Mouse (Mus musculus) MEL (cell line): ENCODE measurements around the gene Mgat5. TPM values are rescaled to one million over a fixed set of nuclear protein-coding genes. Genes with fewer than 3 reads are reported as not detected.
A peak's percentile ranks its signal among the peaks of the same experiment; 100 is the strongest.

ENCODE experiments used
- DNase-seq: peaks from one replicate; pipeline ENCODE4 v3.0.0; 2011; ENCODE audit warnings: low read depth, low spot score
- H3K27ac ChIP-seq: 2 replicates; pipeline ENCODE4 v1.5.1; 2012; ENCODE audit warnings: low read depth, mild to moderate bottlenecking, control low read depth, low read length, moderate library complexity; ENCODE audit not compliant: control insufficient read depth
- H3K27me3 ChIP-seq, 2 experiments: fragments of 150-350 bp in 1 of 2; sonication (generic) in 1 of 2; 2 replicates each; pipeline ENCODE4 v1.6.1; 2012; ENCODE audit warnings: low read length in 2 of 2, mild to moderate bottlenecking in 2 of 2, improper control_type of control experiment in 1 of 2, moderate library complexity in 1 of 2; ENCODE audit not compliant: insufficient read depth in 2 of 2, control insufficient read depth in 1 of 2
- H3K36me3 ChIP-seq, 2 experiments: 2 replicates each; pipeline ENCODE4 v1.6.1; 2012 to 2014; ENCODE audit warnings: low read length in 2 of 2, improper control_type of control experiment in 1 of 2, inconsistent platforms in 1 of 2, mild to moderate bottlenecking in 1 of 2; ENCODE audit not compliant: insufficient read depth in 2 of 2, control insufficient read depth in 1 of 2
- H3K4me1 ChIP-seq, 2 experiments: fragments of 150-350 bp in 1 of 2; sonication (generic) in 1 of 2; 2 replicates each; pipeline ENCODE4 v1.6.1; 2012; ENCODE audit warnings: low read length in 2 of 2, improper control_type of control experiment in 1 of 2, mild to moderate bottlenecking in 1 of 2; ENCODE audit not compliant: insufficient read depth in 2 of 2, control insufficient read depth in 1 of 2
- H3K4me3 ChIP-seq, 2 experiments: fragments of 150-350 bp in 1 of 2; sonication (generic) in 1 of 2; 2 replicates each; pipeline ENCODE4 v1.5.1; 2012; ENCODE audit warnings: low read depth in 2 of 2, low read length in 2 of 2, mild to moderate bottlenecking in 2 of 2, moderate library complexity in 2 of 2, control low read depth in 1 of 2, improper control_type of control experiment in 1 of 2; ENCODE audit not compliant: control insufficient read depth in 1 of 2, insufficient read depth in 1 of 2
- H3K79me2 ChIP-seq: 2 replicates; pipeline ENCODE4 v1.6.1; 2012; ENCODE audit warnings: mild to moderate bottlenecking, low read length, moderate library complexity; ENCODE audit not compliant: control insufficient read depth, poor library complexity, insufficient read depth
- H3K9ac ChIP-seq: 2 replicates; pipeline ENCODE4 v1.6.1; 2012; ENCODE audit warnings: low read depth, mild to moderate bottlenecking, control low read depth, low read length, moderate library complexity; ENCODE audit not compliant: control insufficient read depth, poor library complexity, severe bottlenecking
- H3K9me3 ChIP-seq: fragments of 150-350 bp; sonication (generic); replicated peaks from 2 replicates; pipeline ENCODE4 v1.6.1; 2012; ENCODE audit warnings: mild to moderate bottlenecking, low read length, improper control_type of control experiment, moderate library complexity; ENCODE audit not compliant: insufficient read depth
- BHLHE40 ChIP-seq: IDR thresholded peaks from 2 replicates; pipeline ENCODE4 v1.6.1; 2012; ENCODE audit warnings: low read depth, mild to moderate bottlenecking, inconsistent platforms, low read length, improper control_type of control experiment, borderline replicate concordance
- CHD1 ChIP-seq: IDR thresholded peaks from 2 replicates; pipeline ENCODE4 v1.6.1; 2012; ENCODE audit warnings: low read depth, mild to moderate bottlenecking, inconsistent platforms, low read length, improper control_type of control experiment
- CHD2 ChIP-seq: IDR thresholded peaks from 2 replicates; pipeline ENCODE4 v1.6.1; 2011; ENCODE audit warnings: low read length, improper control_type of control experiment
- CTCF ChIP-seq, 3 experiments: IDR thresholded peaks in 2 of 3; conservative IDR thresholded peaks in 1 of 3; 2 replicates each; pipeline ENCODE4 v1.5.1; 2011 to 2012; ENCODE audit warnings: low read length in 3 of 3, low read depth in 2 of 3, mild to moderate bottlenecking in 2 of 3, improper control_type of control experiment in 1 of 3, inconsistent platforms in 1 of 3, mixed read lengths in 1 of 3, moderate library complexity in 1 of 3; ENCODE audit not compliant: control insufficient read depth in 1 of 3, insufficient read depth in 1 of 3, poor library complexity in 1 of 3, severe bottlenecking in 1 of 3
- E2F4 ChIP-seq: IDR thresholded peaks from 2 replicates; pipeline ENCODE4 v1.6.1; 2011; ENCODE audit warnings: low read depth, low read length, improper control_type of control experiment, borderline replicate concordance
- ELF1 ChIP-seq: IDR thresholded peaks from 2 replicates; pipeline ENCODE4 v1.6.1; 2014; ENCODE audit warnings: low read depth, mild to moderate bottlenecking, inconsistent platforms, low read length, improper control_type of control experiment, moderate library complexity
- EP300 ChIP-seq, 2 experiments: IDR thresholded peaks; 2 replicates each; pipeline ENCODE4 v1.6.1; 2011; ENCODE audit warnings: improper control_type of control experiment in 2 of 2, low read length in 2 of 2, low read depth in 1 of 2, mild to moderate bottlenecking in 1 of 2
- ETS1 ChIP-seq: IDR thresholded peaks from 2 replicates; pipeline ENCODE4 v1.6.1; 2012; ENCODE audit warnings: low read depth, mild to moderate bottlenecking, inconsistent platforms, low read length, improper control_type of control experiment, moderate library complexity
- GABPA ChIP-seq: IDR thresholded peaks from 2 replicates; pipeline ENCODE4 v1.6.1; 2012; ENCODE audit warnings: low read depth, mild to moderate bottlenecking, inconsistent platforms, low read length, improper control_type of control experiment, moderate library complexity
- GATA1 ChIP-seq: IDR thresholded peaks from 2 replicates; pipeline ENCODE4 v1.6.1; 2011; ENCODE audit warnings: low read depth, low read length, improper control_type of control experiment
- HCFC1 ChIP-seq: IDR thresholded peaks from 2 replicates; pipeline ENCODE4 v1.6.1; 2012; ENCODE audit warnings: low read depth, mild to moderate bottlenecking, inconsistent platforms, low read length, improper control_type of control experiment, moderate library complexity
- KAT2A ChIP-seq: conservative IDR thresholded peaks from 2 replicates; pipeline ENCODE4 v1.6.1; 2012; ENCODE audit warnings: low read depth, low read length, improper control_type of control experiment, inconsistent platforms
- MAFK ChIP-seq: IDR thresholded peaks from 2 replicates; pipeline ENCODE4 v1.6.1; 2011; ENCODE audit warnings: low read depth, mild to moderate bottlenecking, low read length, improper control_type of control experiment, borderline replicate concordance
- MAX ChIP-seq: IDR thresholded peaks from 2 replicates; pipeline ENCODE4 v1.6.1; 2011; ENCODE audit warnings: low read length, improper control_type of control experiment
- MAZ ChIP-seq: IDR thresholded peaks from 2 replicates; pipeline ENCODE4 v1.6.1; 2012; ENCODE audit warnings: low read depth, mild to moderate bottlenecking, inconsistent platforms, low read length, improper control_type of control experiment
- MEF2A ChIP-seq: IDR thresholded peaks from 2 replicates; pipeline ENCODE4 v1.6.1; 2014; ENCODE audit warnings: low read depth, mild to moderate bottlenecking, inconsistent platforms, low read length, improper control_type of control experiment; ENCODE audit not compliant: poor library complexity, insufficient replicate concordance, severe bottlenecking; ENCODE audit errors: extremely low read depth
- MYB ChIP-seq: IDR thresholded peaks from 2 replicates; pipeline ENCODE4 v1.6.1; 2011; ENCODE audit warnings: mild to moderate bottlenecking, low read depth, low read length, improper control_type of control experiment
- MYC ChIP-seq: IDR thresholded peaks from 2 replicates; pipeline ENCODE4 v1.6.1; 2011; ENCODE audit warnings: low read depth, mild to moderate bottlenecking, low read length, improper control_type of control experiment, moderate library complexity
- NELFE ChIP-seq: IDR thresholded peaks from 2 replicates; pipeline ENCODE4 v1.6.1; 2011; ENCODE audit warnings: low read depth, low read length, improper control_type of control experiment
- POLR2A ChIP-seq, 2 experiments: IDR thresholded peaks; 2 replicates each; pipeline ENCODE4 v1.6.1; 2011 to 2012; ENCODE audit warnings: low read length in 2 of 2, mild to moderate bottlenecking in 2 of 2, control low read depth in 1 of 2, improper control_type of control experiment in 1 of 2, low read depth in 1 of 2, moderate library complexity in 1 of 2; ENCODE audit not compliant: control insufficient read depth in 1 of 2, insufficient read depth in 1 of 2, poor library complexity in 1 of 2
- POLR2AphosphoS2 ChIP-seq: IDR thresholded peaks from 2 replicates; pipeline ENCODE4 v1.6.1; 2011; ENCODE audit warnings: low read length, improper control_type of control experiment
- RAD21 ChIP-seq: IDR thresholded peaks from 2 replicates; pipeline ENCODE4 v1.6.1; 2011; ENCODE audit warnings: mild to moderate bottlenecking, low read depth, low read length, improper control_type of control experiment
- SMC3 ChIP-seq: IDR thresholded peaks from 2 replicates; pipeline ENCODE4 v1.6.1; 2011; ENCODE audit warnings: low read depth, low read length, improper control_type of control experiment
- TBP ChIP-seq: IDR thresholded peaks from 2 replicates; pipeline ENCODE4 v1.8.0; 2011; ENCODE audit warnings: low read depth, low read length, improper control_type of control experiment
- TCF12 ChIP-seq: IDR thresholded peaks from 2 replicates; pipeline ENCODE4 v1.6.1; 2014; ENCODE audit warnings: low read depth, mild to moderate bottlenecking, inconsistent platforms, low read length, improper control_type of control experiment, moderate library complexity
- UBTF ChIP-seq: IDR thresholded peaks from 2 replicates; pipeline ENCODE4 v1.6.1; 2012; ENCODE audit warnings: low read depth, mild to moderate bottlenecking, inconsistent platforms, low read length, improper control_type of control experiment, moderate library complexity, borderline replicate concordance; ENCODE audit not compliant: insufficient read depth
- USF1 ChIP-seq: IDR thresholded peaks from 2 replicates; pipeline ENCODE4 v1.6.1; 2014; ENCODE audit warnings: low read depth, mild to moderate bottlenecking, inconsistent platforms, low read length, improper control_type of control experiment, moderate library complexity
- USF2 ChIP-seq, 2 experiments: IDR thresholded peaks; 2 replicates each; pipeline ENCODE4 v1.6.1; 2011 to 2012; ENCODE audit warnings: improper control_type of control experiment in 2 of 2, low read length in 2 of 2, borderline replicate concordance in 1 of 2, inconsistent platforms in 1 of 2, low read depth in 1 of 2, mild to moderate bottlenecking in 1 of 2; ENCODE audit not compliant: insufficient read depth in 1 of 2
- ZKSCAN1 ChIP-seq: IDR thresholded peaks from 2 replicates; pipeline ENCODE4 v1.6.1; 2012; ENCODE audit warnings: low read depth, mild to moderate bottlenecking, inconsistent platforms, low read length, improper control_type of control experiment, moderate library complexity
- polyA plus RNA-seq, 2 experiments: library from polyadenylated mRNA; stranded (reverse) in 1 of 2; unstranded in 1 of 2; fragments of >175 nt in 1 of 2; fragments of >200 nt in 1 of 2; gene quantifications; 2 replicates each; pipeline versions ENCODE4 v1.2.1 to v1.2.4; 2012; ENCODE audit warnings: low replicate concordance in 2 of 2, low read depth in 1 of 2; ENCODE audit not compliant: insufficient read length in 2 of 2, insufficient read depth in 1 of 2, missing spikeins in 1 of 2
- total RNA-seq: library from RNA; depleted of rRNA; stranded (reverse); fragments of 300-350 nt; gene quantifications from 2 replicates; pipeline ENCODE4 v1.2.3, GENCODE M21; 2012

The Mgat5 gene
- total and polyA plus RNA-seq, 3 experiments, result 6.9 to 9.5 TPM; not detected in 1

DNA sequence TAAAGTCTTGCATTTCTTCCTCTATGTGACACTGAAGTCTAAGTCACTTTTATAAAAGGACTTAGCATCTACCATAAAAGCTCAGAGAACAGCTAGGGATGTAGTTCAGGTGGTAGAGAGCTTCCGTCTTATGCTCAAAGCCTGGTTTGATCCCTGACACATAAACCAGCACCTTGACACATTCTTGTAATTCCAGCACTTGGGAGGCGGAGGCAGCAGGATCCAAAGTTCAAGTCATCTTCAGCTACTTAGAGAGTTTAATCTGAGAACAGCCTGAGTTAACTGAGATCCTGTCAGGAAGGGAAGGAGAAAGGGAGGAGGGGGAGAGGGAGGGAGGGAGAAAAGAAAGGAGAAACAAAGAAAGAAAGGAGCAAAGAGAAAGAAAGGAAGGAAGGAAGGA is 5.6 kb upstream of the Mgat5 start:
- Histone ChIP-seq H3K9me3 (no peaks in the 10 kb centered on the region), H3K27me3 (no peaks in the 10 kb centered on the region), H3K79me2 (no peaks in the 10 kb centered on the region), H3K27ac (no peak overlapping the region), H3K4me3 (no peak overlapping the region), H3K36me3 (peaks cover 0 to 10% of the 10 kb centered on the region in 2 experiments; a peak in 2 of 4 replicates), H3K4me1 (peaks cover 0 to 12% of the 10 kb centered on the region in 2 experiments), H3K9ac (no peak overlapping the region)
- no peak for TF ChIP-seq ETS1
- no peak for TF ChIP-seq MYC
- no peak for TF ChIP-seq BHLHE40
- DNase-seq, result no peak

DNA sequence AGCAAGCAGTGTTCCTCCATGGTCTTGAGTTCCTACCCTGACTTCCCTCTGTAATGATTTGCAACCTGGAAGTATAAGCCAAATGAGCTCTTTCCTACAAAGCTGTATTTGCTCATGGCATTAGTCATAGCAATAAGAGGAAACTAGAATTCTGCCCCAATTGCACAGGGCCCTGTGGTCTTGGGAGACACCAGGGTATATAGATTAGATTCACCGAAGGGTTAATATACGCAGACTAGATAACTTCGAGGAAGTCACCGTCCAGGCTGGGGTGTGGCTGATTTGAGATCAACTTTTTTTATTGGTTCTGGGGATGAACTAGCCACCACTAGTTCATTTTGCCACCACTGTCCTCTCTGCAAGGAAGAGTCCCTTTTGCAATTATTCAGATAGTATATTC is 2.5 kb upstream of the Mgat5 start:
- H3K9me3 ChIP-seq, result no peaks in the 10 kb centered on the region

DNA sequence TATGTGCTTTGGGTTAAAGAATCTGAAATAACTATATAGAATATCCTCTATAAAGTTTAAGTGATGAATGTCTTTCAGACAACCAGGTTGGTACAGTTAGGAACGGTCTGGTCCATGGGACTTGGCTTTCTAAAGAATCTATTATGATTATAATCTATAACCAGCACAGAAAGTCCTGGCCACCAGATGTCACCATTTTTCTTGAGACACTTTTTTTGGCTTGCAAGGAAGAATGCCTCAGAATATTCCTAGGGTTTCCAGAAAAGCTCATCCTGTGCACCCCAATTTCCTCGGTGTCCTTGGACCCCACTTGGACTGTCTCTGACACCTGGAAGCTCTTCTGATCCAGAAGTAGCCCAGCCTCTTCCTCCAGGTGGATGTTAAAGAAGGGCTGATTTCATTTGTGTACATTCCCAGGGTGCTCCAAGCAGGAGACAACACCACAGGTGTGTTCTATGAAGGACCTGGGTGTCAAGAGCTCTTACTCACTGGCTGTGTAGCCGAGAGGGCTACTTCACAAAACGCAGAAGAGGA is 1.5 kb upstream of the Mgat5 start:
- H3K79me2 ChIP-seq, result peaks cover 29% of the 10 kb centered on the region
- H3K4me1 ChIP-seq, result peaks cover 2 to 24% of the 10 kb centered on the region in 2 experiments
- H3K36me3 ChIP-seq, result peaks cover 0 to 10% of the 10 kb centered on the region in 2 experiments; a peak in 2 of 4 replicates
- peak overlapping the region; percentile 69 for H3K9ac ChIP-seq
- H3K9me3 ChIP-seq, result no peaks in the 10 kb centered on the region
- DNase-seq, result peak; percentile 64
- peak overlapping the region; percentile 81 to 98 for H3K4me3 ChIP-seq
- 0 out of 2 replicates have a peak overlapping the region, but pooled peaks have one; percentile 14 for H3K27ac ChIP-seq
- no peaks in the 10 kb centered on the region for H3K27me3 ChIP-seq
- TF ChIP-seq NELFE (no peak), USF1 (no peak), POLR2AphosphoS2 (no peak), ZKSCAN1 (no peak), TBP (no peak), MEF2A (no peak), E2F4 (no peak), MYB (no peak), MAFK (no peak), CHD2 (no peak), MYC (no peak), TCF12 (no peak), CHD1 (no peak), RAD21 (peak; percentile 70), POLR2A (IDR thresholded peaks at IDR 0.05; ENCODE audit: control insufficient read depth in 1 of 2, insufficient read depth in 1 of 2, low read depth in 1 of 2, low read length in 2 of 2, poor library complexity in 1 of 2) (no peak), MAX (no peak), CTCF (IDR thresholded peaks at IDR 0.05 in 2 of 3, conservative IDR thresholded peaks at IDR 0.05 in 1 of 3; ENCODE audit: control insufficient read depth in 1 of 3, insufficient read depth in 1 of 3, low read depth in 2 of 3, low read length in 3 of 3, poor library complexity in 1 of 3, severe bottlenecking in 1 of 3) (peak in 2 of 3 experiments; percentile 22 to 68; a peak in 3 of 6 replicates), KAT2A (no peak), UBTF (no peak), SMC3 (peak; percentile 86), EP300 (IDR thresholded peaks at IDR 0.05; ENCODE audit: low read depth in 1 of 2, low read length in 2 of 2) (no peak)

More for the DNA sequence above, 2.5 kb upstream of the Mgat5 start:
- Histone ChIP-seq H3K79me2 (peaks cover 20% of the 10 kb centered on the region), H3K27me3 (no peaks in the 10 kb centered on the region), H3K27ac (no peak overlapping the region), H3K9ac (no peak overlapping the region), H3K36me3 (peaks cover 0 to 10% of the 10 kb centered on the region in 2 experiments; a peak in 2 of 4 replicates), H3K4me3 (no peak overlapping the region), H3K4me1 (peaks cover 2 to 22% of the 10 kb centered on the region in 2 experiments)
- peak; percentile 53 for DNase-seq
- no peak for TF ChIP-seq GABPA
- no peak for TF ChIP-seq MEF2A
- no peak for TF ChIP-seq USF2 (IDR thresholded peaks at IDR 0.05; ENCODE audit: borderline replicate concordance in 1 of 2, insufficient read depth in 1 of 2, low read depth in 1 of 2, low read length in 2 of 2)
- TF ChIP-seq GATA1, result peak; percentile 59
- TF ChIP-seq HCFC1, result no peak
- no peak for TF ChIP-seq ELF1
- no peak for TF ChIP-seq MAZ
- TF ChIP-seq ETS1, result no peak
- peak; percentile 15 to 19; a peak in 1 of 4 replicates for TF ChIP-seq EP300 (IDR thresholded peaks at IDR 0.05; ENCODE audit: low read depth in 1 of 2, low read length in 2 of 2)
